Mouse (Mus musculus): ENCODE measurements around the gene Shisa8.

Gene Shisa8

GRCm38 (mm10) chr15:82182311-82182710 is 30.3 kb downstream of the Shisa8 start:
- ATAC-seq (ENCODE audit: insufficient number of reproducible peaks, low FRiP score, low TSS enrichment), result no peak

- ATAC-seq (ENCODE audit: insufficient number of reproducible peaks, low FRiP score, low TSS enrichment), result no peak
These were observed 31.5 kb downstream of the Shisa8 start for GRCm38 (mm10) chr15:82181131-82181530.

DNA sequence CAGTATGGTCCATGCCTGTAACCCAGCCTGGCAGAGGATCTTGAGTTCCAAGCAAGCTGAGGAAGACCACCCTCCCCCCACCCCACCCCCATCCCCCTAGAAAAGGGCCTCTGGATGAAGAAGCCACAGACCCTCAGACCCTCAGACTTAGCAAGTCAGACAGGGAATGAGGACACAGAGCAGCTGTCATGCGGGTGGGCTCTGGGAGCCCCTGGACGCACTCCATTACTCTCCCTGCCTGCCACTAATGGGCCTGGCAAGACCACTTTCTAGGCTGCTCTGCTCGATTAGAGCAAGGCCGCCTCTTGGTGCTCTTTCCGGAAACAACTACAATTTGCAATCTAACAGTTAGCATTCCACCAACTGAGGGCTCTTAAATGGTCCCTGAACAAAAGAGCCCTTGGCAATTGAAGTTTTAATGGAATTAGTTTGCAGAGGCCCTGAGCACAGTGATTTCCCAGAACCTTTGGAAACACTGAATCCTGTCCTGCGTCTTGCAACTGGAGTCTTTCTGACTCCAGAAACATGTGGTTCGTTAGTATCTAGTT is 34.8 kb downstream of the Shisa8 start:
- no peak for ATAC-seq (ENCODE audit: insufficient number of reproducible peaks, low FRiP score, low TSS enrichment)

GRCm38 (mm10) chr15:82175091-82175490 is 37.5 kb downstream of the Shisa8 start:
- no peak for ATAC-seq (ENCODE audit: insufficient number of reproducible peaks, low FRiP score, low TSS enrichment)

- peak; percentile 56; the same call in 1 of the 2 replicates for ATAC-seq (ENCODE audit: insufficient number of reproducible peaks, low FRiP score, low TSS enrichment)
These were observed 40.0 kb downstream of the Shisa8 start for GRCm38 (mm10) chr15:82172648-82173047.

GRCm38 (mm10) chr15:82170437-82171377 is 41.9 kb downstream of the Shisa8 start:
- ATAC-seq (ENCODE audit: insufficient number of reproducible peaks, low FRiP score, low TSS enrichment), result no peak

- ATAC-seq (ENCODE audit: insufficient number of reproducible peaks, low FRiP score, low TSS enrichment), result no peak
These were observed 42.9 kb downstream of the Shisa8 start for GRCm38 (mm10) chr15:82169671-82170070.

DNA sequence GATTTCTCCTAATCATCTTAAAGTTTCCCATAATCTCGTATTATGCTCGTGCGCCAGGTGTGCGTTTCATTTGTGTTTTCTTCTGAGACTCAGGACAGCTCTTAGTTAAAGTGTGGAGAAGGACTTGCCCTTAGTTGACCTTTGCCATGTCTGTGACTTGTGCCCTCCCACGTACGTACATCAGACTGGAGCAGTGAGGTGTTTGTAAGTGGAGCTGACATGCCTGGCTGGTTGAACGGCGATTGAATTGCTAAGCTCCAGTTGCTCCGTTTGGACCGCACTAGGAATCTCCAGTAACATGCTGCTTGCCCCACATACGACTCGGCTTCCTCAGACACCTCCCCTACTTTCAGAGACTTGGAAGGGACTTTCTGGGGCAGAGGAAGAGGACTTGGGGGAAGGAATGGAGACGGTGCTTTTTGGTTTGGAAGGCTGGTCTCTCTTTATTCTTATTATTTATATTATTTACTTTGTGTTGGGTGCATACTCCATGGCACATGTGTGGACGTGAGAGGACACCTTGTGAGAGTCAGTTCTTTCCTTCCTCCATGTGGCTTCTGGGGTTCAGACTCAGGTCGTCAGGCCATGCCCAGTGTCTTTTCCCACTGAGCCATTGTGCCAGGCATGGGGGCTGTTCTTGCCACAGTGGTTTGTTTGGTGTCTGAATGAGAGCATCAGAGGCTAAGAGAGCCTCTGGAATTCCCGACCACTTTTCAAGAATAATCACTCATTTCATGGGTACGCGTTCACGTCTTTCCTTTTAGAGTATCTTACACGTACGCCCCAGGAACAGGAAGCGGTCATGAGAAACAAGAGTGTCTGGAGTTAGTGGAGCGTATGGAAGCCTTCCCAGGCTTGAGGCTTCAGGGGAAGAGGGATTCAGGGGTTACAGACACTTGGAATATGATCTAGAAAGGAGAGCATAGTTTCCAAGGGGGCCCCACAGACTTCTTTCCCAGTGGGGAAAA is 45.1 kb downstream of the Shisa8 start:
- ATAC-seq (ENCODE audit: insufficient number of reproducible peaks, low FRiP score, low TSS enrichment), result no peak

GRCm38 (mm10) chr15:82166240-82167100 is 46.1 kb downstream of the Shisa8 start:
- no peak for ATAC-seq (ENCODE audit: insufficient number of reproducible peaks, low FRiP score, low TSS enrichment)

GRCm38 (mm10) chr15:82165332-82166239 is 47.0 kb downstream of the Shisa8 start:
- no peak for ATAC-seq (ENCODE audit: insufficient number of reproducible peaks, low FRiP score, low TSS enrichment)

DNA sequence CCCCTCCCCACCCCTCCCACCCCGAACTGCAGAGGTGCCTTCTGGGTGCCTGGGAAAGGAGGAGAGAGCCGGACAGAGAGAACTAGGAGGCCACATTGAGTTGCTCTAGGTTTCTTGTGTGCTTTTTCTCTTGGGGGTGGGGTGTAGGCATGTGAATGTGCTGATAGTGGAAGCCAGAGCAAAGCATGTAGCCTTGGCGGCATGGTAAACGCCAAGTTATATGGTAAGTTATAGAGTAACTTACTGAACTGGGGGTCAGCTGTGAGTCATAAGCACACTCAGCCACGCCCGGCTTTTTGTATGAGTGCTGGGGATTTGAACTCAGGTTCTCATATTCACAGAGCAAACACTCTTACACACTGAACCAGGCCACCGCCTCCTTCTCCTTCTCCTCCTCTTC is 48.1 kb downstream of the Shisa8 start:
- ATAC-seq (ENCODE audit: insufficient number of reproducible peaks, low FRiP score, low TSS enrichment), result no peak

GRCm38 (mm10) chr15:82164061-82164399 is 48.6 kb downstream of the Shisa8 start:
- ATAC-seq (ENCODE audit: insufficient number of reproducible peaks, low FRiP score, low TSS enrichment), result no peak

DNA sequence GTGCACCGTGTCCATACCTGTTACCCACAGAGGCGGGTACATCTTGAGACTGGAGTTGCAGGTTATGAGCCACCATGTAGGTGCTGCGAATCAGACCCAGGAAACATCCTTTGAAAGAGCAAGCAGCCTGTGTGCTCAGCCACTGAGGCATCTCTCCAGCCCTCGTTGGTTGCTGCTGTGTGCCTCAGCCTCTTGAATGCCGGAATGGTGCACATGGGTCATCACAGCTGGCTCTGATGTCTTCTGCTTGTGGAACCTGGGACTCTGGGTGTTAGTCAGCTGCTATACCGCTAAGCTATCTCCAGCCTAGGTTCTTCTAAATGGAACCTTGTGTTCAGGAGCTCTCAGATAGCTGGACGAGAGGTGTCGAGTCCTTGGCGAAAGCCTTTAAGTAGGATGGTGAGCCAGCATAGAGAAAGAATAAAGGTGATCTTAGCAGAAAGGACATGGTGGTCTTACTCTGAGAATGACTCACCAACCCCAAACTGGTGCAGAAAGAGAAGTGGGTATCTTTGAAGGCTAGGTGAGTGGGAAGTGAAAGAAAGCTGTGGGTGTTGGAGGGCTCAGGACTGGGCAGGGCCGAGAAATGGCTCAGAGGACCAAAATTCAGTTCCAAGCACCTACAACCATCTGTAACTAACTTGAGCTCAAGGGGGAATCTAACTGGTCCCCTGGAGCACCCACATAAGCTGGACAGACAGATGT is 49.1 kb downstream of the Shisa8 start:
- no peak for ATAC-seq (ENCODE audit: insufficient number of reproducible peaks, low FRiP score, low TSS enrichment)

GRCm38 (mm10) chr15:82161965-82162600 is 50.5 kb downstream of the Shisa8 start:
- ATAC-seq (ENCODE audit: insufficient number of reproducible peaks, low FRiP score, low TSS enrichment), result no peak

DNA sequence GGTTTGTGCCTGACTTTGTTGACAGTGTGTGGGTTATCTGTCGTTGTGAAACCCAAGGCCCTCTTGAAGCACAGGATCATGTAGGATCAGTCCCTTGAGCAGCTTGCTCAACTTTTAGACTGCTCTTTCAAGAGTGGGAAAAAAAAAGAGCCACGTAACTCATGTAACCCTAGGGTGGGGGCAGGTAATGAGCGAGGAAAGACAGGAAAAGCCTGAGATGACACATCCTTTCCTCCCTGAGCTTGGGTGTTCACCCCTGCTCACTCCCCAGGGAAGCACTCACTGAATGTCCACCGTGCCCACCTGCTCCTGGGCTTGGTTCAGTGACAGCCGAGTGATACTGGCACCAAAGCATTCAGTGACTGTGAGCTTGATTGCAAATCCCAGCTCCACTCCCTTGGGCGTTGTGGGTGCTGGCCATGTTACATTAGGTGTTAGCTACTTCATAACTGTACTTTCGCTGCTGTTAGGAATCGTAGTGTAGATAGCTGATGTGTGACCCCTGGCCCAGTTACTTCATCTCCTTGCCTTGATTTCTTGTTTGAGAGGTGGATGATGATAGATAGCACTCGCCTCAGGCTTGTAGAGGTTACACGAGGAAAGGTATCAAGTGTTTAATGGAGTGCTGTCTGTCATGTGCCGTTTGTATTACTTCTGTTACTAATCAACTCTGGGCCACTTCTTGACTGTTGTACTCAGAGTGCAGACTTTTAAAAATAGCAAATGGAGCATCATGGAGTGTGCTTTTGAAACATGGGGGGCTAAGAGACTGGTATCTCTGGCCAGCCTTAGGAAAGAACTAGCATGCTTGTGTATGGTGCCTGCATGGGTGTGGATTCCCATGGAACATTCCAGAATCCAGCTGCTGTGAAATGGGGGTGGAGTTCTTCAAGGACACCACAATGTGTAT is 51.6 kb downstream of the Shisa8 start:
- no peak for ATAC-seq (ENCODE audit: insufficient number of reproducible peaks, low FRiP score, low TSS enrichment)

DNA sequence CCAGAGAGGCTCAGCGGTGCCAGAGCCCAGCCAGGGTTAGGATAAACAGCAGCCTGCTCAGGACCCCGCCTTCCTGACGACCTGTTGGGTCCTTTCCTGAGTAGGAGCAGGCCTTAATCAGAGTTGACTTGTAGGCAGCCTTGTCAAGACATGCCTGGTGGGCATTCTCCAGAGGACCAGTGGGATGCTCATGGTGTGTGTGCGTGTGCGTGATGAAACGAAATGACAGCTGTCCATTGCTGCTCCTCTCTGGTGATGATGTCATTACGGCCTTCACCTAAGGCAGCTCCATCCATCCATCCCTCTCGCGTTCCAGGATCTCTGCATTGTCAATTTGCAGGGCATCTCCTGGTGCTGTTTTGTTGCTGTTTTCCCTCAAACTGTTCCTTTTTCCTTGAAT is 53.1 kb downstream of the Shisa8 start:
- ATAC-seq (ENCODE audit: insufficient number of reproducible peaks, low FRiP score, low TSS enrichment), result no peak
